Mouse (Mus musculus) neural tube, embryonic 11.5 days (tissue): Measurements from ENCODE around the gene Abcc4. TPM values are rescaled to one million over a fixed set of nuclear protein-coding genes. Genes with fewer than 3 reads are reported as not detected.
A peak's percentile ranks its signal among the peaks of the same experiment; 100 is the strongest.

Source experiments
- ATAC-seq: fragments of 200-750 bp; cut with Nextera tagmentation; 2 replicates; pipeline ENCODE4 v1.8.0; 2017; ENCODE audit warnings: moderate number of reproducible peaks, mild to moderate bottlenecking, moderate TSS enrichment, moderate library complexity; ENCODE audit not compliant: insufficient read depth, low FRiP score, low TSS enrichment
- DNase-seq: peaks from one replicate; pipeline ENCODE4 v3.0.0-alpha.2; 2015; ENCODE audit warnings: low spot score
- H3K27ac ChIP-seq: fragments of 300-500 bp; sonication (generic); 2 replicates; pipeline ENCODE4 v1.5.1; 2014; ENCODE audit warnings: low read depth, mild to moderate bottlenecking, low read length
- H3K27me3 ChIP-seq: fragments of 300-500 bp; sonication (generic); 2 replicates; pipeline ENCODE4 v1.6.1; 2014; ENCODE audit warnings: mild to moderate bottlenecking, low read length, mixed read lengths; ENCODE audit not compliant: control insufficient read depth, insufficient read depth
- H3K36me3 ChIP-seq: fragments of 300-500 bp; sonication (generic); 2 replicates; pipeline ENCODE4 v1.6.1; 2014; ENCODE audit warnings: mild to moderate bottlenecking, low read length, moderate library complexity, mixed read lengths; ENCODE audit not compliant: control insufficient read depth, insufficient read depth
- H3K4me1 ChIP-seq: fragments of 300-500 bp; sonication (generic); 2 replicates; pipeline ENCODE4 v1.6.1; 2014; ENCODE audit warnings: low read length, mixed read lengths; ENCODE audit not compliant: control insufficient read depth, insufficient read depth
- H3K4me2 ChIP-seq: fragments of 300-500 bp; sonication (generic); 2 replicates; pipeline ENCODE4 v1.6.1; 2014; ENCODE audit warnings: low read depth, mild to moderate bottlenecking, moderate library complexity
- H3K4me3 ChIP-seq: fragments of 300-500 bp; sonication (generic); 2 replicates; pipeline ENCODE4 v1.5.1; 2014; ENCODE audit warnings: low read depth, low read length
- H3K9ac ChIP-seq: fragments of 300-500 bp; sonication (generic); 2 replicates; pipeline ENCODE4 v1.6.1; 2014; ENCODE audit warnings: mild to moderate bottlenecking, low read length
- H3K9me3 ChIP-seq: fragments of 300-500 bp; sonication (generic); 2 replicates; pipeline ENCODE4 v1.6.1; 2016; ENCODE audit warnings: low read length; ENCODE audit not compliant: control insufficient read depth
- WGBS: fragments of 180-500 bp; shearing (Covaris S2); extraction: QIAGEN DNeasy Blood & Tissue Kit; methylation state at CpG from one replicate; pipeline ENCODE4 v1.1.7; 2014; 5-methylcytosine and 5-hydroxymethylcytosine counted together
- polyA plus RNA-seq: library from polyadenylated mRNA; unstranded; fragments of >200 nt; fragmentation: Nextera tagmentation; extraction: Ambion mirVana; gene quantifications from 2 replicates; pipeline ENCODE4 v1.2.1, GENCODE M21; 2014

Abcc4 gene
- polyA plus RNA-seq, 1 experiment from 2014 or later: 3.3 TPM

DNA sequence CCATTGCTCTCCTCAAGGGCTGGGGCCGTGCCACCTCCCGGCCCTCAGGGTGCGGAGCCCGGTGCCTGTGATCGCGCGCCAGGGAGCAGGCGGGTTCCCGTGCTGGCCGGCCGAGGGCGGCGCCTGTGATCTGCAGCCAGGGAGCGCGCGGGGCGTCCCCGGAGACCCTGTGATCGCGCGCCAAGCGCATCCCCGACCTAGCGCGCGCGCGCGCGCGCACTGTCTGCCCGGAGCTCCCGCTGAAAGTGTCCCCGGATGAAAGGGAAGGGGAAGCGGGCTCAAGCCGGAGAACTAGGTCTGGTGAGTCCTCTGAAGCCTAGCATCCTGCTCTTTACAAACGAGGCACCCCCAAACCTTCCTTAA, 232.2 kb downstream of the Abcc4 start:
- peak overlapping the region; percentile 92 for H3K4me2 ChIP-seq
- no peaks in the 10 kb centered on the region for H3K36me3 ChIP-seq
- no peak overlapping the region for H3K27ac ChIP-seq
- peaks cover 9% of the 10 kb centered on the region; the same call in 1 of the 2 replicates for H3K4me1 ChIP-seq
- ATAC-seq (peak; percentile 69), DNase-seq (peak; percentile 81)
- WGBS: under 1% methylated on average over 36 of the region's 37 CpGs
- H3K27me3 ChIP-seq: peaks cover 6% of the 10 kb centered on the region; the same call in 1 of the 2 replicates
- peak overlapping the region; percentile 52 for H3K4me3 ChIP-seq
- H3K9ac ChIP-seq: peak overlapping the region; percentile 39
- 0 out of 2 replicates have a peak, but pooled peaks cover 3% of the 10 kb centered on the region for H3K9me3 ChIP-seq

DNA sequence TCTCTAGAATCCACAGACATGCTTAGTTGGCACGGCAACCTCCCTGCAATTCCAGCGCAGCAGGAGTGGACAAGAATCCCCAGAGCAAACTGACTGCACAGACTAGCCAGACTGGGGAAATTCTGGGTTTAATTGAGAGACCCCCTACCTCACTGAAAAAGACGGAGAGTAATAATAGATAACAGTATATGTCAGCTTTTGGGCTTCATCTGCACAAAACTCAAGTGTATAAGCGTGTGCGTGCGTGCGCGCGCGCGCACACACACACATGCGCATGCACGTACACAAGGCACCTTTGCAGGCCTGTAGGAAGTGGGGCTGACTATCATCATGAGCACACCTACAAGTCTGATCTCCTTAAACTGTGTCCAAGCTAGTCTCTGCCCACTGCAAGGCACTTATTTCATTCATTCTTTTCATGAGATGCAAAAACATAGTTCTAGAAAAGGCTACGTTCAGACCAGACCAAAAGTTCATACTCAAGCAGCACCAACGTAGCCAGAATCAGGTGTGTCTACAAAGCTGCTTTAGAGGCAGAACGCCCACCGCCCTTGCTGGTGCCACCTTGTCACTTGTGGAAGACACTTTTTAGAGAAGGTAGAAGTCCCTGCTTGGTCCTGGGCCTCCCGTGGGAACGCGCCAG, 232.7 kb downstream of the Abcc4 start:
- H3K4me2 ChIP-seq: peak overlapping the region; percentile 92
- no peak overlapping the region for H3K27ac ChIP-seq
- 0 out of 2 replicates have a peak, but pooled peaks cover 3% of the 10 kb centered on the region for H3K9me3 ChIP-seq
- peak overlapping the region; percentile 52 for H3K4me3 ChIP-seq
- H3K27me3 ChIP-seq: peaks cover 6% of the 10 kb centered on the region; the same call in 1 of the 2 replicates
- ATAC-seq (peak; percentile 58), DNase-seq (peak; percentile 38)
- WGBS: 13% methylated on average over 20 of the region's 20 CpGs
- peaks cover 9% of the 10 kb centered on the region; the same call in 1 of the 2 replicates for H3K4me1 ChIP-seq
- H3K9ac ChIP-seq: peak overlapping the region; percentile 39
- H3K36me3 ChIP-seq: no peaks in the 10 kb centered on the region

DNA sequence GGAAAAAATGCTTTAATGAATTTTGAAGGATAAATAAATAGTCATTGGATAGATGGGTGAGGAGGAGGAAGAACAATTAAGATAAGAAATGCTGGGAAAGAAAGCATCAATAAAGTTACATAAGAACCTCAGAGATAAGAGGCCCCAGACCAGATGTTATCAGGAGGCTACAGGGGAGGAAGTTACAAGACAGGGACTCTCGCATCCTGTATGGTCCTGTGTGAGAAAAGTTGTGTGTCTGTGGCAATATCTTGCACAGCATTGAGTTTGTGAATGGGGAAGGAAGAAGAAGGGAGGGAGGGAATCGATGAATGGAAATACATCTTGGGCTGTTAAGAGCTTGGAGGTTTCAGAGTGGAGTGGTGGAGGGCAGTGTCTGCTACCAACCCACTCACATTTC, 240.7 kb downstream of the Abcc4 start:
- 93% methylated on average over 2 of the region's 2 CpGs for WGBS
- Histone ChIP-seq H3K27me3 (no peaks in the 10 kb centered on the region), H3K4me1 (no peaks in the 10 kb centered on the region), H3K4me2 (no peak overlapping the region), H3K27ac (no peak overlapping the region), H3K9ac (no peak overlapping the region), H3K36me3 (no peaks in the 10 kb centered on the region), H3K9me3 (no peaks in the 10 kb centered on the region), H3K4me3 (no peak overlapping the region)
- no peak for DNase-seq
- ATAC-seq: no peak

DNA sequence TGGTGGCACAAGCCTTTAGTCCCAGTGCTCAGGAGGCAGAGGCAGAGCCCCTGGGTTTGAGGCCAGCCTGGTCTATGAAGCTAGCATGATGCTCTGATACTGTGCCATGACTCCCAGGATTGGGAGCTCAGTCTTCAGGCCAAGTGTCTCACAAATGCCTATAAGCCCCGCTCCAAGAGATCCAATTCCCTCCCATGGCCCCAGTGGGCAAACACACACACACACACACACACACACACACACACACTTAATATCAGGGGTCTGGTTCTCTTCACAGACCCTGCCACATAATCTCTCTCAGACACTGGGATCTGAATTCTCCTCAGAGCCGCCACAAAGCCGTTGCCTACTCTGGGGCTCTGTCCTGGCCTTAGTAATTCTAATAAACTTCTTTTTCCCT, 241.6 kb downstream of the Abcc4 start:
- ATAC-seq: no peak
- no peak overlapping the region for H3K27ac ChIP-seq
- WGBS: 96% methylated on average over 3 of the region's 3 CpGs
- no peak for DNase-seq
- H3K4me2 ChIP-seq: no peak overlapping the region
- no peak overlapping the region for H3K9ac ChIP-seq
- H3K9me3 ChIP-seq: no peaks in the 10 kb centered on the region
- H3K27me3 ChIP-seq: no peaks in the 10 kb centered on the region
- H3K4me1 ChIP-seq: no peaks in the 10 kb centered on the region
- H3K36me3 ChIP-seq: no peaks in the 10 kb centered on the region
- no peak overlapping the region for H3K4me3 ChIP-seq

DNA sequence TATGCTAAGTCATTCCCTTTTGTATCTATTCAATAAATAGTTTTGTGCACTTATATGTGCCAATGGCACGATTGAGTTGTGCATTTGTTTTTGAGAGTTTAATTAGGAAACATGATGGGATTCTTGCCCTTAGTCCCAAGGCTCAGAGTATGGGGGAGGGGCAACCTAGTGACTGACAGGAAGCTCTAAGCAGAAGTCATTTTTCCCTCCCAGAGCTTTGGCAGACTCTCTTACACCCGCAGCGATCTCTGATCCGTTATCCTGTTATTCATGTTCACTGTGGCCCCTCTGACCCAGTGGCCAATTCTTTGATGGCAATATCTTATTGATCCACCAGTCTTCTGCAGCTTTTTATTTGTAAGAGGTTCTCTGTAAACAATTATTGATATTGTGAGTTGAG, 253.4 kb downstream of the Abcc4 start:
- Histone ChIP-seq H3K9ac (no peak overlapping the region), H3K27me3 (no peaks in the 10 kb centered on the region), H3K4me3 (no peak overlapping the region), H3K27ac (no peak overlapping the region), H3K4me2 (no peak overlapping the region), H3K4me1 (no peaks in the 10 kb centered on the region), H3K9me3 (no peaks in the 10 kb centered on the region), H3K36me3 (no peaks in the 10 kb centered on the region)
- ATAC-seq: no peak
- DNase-seq: no peak
- 81% methylated on average over 4 of the region's 4 CpGs for WGBS

DNA sequence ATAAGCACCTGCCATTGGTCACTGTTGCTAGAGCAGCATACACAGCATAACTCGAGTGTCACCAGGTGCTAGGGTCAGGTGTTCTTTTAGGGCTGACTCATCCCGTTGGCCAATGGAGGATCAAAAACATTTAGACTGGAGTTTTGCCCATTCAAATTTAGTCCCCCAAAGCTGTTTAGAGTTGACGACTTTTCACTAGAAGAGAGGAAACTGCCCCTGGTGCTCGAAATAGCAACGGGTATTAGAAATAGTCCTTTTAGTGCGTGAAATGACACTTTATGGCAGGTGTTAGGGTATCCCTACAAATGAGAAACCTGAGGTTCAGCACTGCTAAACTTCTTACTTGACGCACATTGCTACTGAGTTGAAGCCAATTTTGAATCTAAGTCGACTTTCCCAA, 265.9 kb downstream of the Abcc4 start:
- peaks cover 13% of the 10 kb centered on the region for H3K27me3 ChIP-seq
- 80% methylated on average over 8 of the region's 8 CpGs for WGBS

DNA sequence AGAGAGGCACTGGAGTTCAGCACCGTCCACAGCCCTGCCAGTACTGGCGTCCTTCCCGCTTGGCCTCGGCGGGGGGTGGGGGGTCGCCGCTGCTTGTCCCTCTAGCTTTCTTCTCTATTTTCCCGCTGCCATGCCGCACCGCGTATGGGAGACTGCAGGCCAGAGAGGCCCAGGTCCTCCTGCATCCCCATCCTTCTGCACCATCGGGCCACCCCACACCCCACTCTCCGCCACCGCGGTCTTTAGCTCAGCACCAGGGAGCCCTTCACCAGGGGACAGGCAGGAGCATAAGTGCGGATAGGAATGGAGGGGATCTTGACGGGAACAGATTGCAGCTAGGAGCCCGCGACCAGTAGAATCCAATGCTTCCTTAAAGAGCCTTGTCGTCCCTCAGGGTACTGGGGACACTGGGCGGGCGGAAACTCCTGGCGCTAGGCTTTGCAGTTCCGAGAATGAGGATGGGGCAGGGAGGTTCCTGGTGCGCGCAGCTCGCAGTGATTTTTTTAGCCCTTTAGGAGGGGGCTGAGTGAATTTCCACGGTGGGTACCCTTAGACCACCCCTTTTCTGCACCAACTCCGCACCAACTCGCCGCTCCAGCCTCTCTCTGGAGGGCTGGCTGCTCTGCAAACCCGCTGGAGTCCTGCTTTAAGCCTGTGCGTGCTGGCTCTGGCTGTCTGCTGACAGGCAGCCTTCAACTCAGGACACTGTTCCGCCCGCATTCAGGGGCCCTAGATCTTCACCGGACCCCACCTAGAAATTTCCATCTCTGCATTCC, 268.7 kb downstream of the Abcc4 start:
- peak overlapping the region; percentile 63 for H3K9ac ChIP-seq
- H3K4me3 ChIP-seq: peak overlapping the region; percentile 50
- peak overlapping the region; percentile 95 for H3K4me2 ChIP-seq
- peak; percentile 70 for DNase-seq
- peaks cover 15% of the 10 kb centered on the region for H3K27me3 ChIP-seq
- under 1% methylated on average over 36 of the region's 36 CpGs for WGBS
- no peaks in the 10 kb centered on the region for H3K36me3 ChIP-seq
- 0 out of 2 replicates have a peak overlapping the region, but pooled peaks have one; percentile 1 for H3K27ac ChIP-seq
- no peaks in the 10 kb centered on the region for H3K9me3 ChIP-seq
- peak; percentile 74 for ATAC-seq
- H3K4me1 ChIP-seq: peaks cover 3% of the 10 kb centered on the region; the same call in 1 of the 2 replicates

More for the DNA sequence above, 265.9 kb downstream of the Abcc4 start:
- H3K36me3 ChIP-seq: no peaks in the 10 kb centered on the region
- no peaks in the 10 kb centered on the region for H3K9me3 ChIP-seq
- no peak overlapping the region for H3K9ac ChIP-seq
- ATAC-seq (no peak), DNase-seq (no peak)
- H3K4me3 ChIP-seq: no peak overlapping the region
- peaks cover 3% of the 10 kb centered on the region; the same call in 1 of the 2 replicates for H3K4me1 ChIP-seq
- H3K27ac ChIP-seq: no peak overlapping the region
- H3K4me2 ChIP-seq: no peak overlapping the region

DNA sequence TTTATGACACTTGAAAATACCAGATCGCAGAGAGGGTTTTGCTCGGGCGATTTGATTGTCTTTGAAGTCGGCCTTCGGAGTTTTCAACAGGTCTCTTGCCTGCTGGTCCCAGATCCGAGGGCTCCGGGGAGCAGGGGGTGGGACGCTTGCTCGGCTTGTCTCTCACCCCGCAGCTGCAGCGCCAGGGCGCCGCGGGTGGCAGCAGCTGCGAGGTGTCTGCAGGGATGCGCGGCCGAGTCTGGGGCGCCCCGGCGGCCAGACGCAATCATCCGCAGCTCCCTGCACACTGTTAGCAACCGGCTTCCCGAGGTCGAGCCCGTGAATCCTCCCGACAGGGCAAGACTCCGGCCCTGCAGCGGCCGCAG, 269.2 kb downstream of the Abcc4 start:
- peak overlapping the region; percentile 95 for H3K4me2 ChIP-seq
- peaks cover 15% of the 10 kb centered on the region for H3K27me3 ChIP-seq
- no peaks in the 10 kb centered on the region for H3K9me3 ChIP-seq
- ATAC-seq (peak; percentile 86), DNase-seq (peak; percentile 84)
- under 1% methylated on average over 31 of the region's 31 CpGs for WGBS
- H3K9ac ChIP-seq: peak overlapping the region; percentile 63
- 0 out of 2 replicates have a peak overlapping the region, but pooled peaks have one; percentile 1 for H3K27ac ChIP-seq
- H3K4me3 ChIP-seq: peak overlapping the region; percentile 50
- H3K4me1 ChIP-seq: peaks cover 3% of the 10 kb centered on the region; the same call in 1 of the 2 replicates
- H3K36me3 ChIP-seq: no peaks in the 10 kb centered on the region
